Mouse (Mus musculus): Measurements from ENCODE around the gene Pkdcc. TPM values are rescaled to one million over a fixed set of nuclear protein-coding genes. Genes with fewer than 3 reads are reported as not detected.

Pkdcc gene
- total RNA-seq (2021): 10 to 100 TPM; 34.7 to 37.8 TPM
- long read RNA-seq, experiment 1, transcript Pkdcc-204 (7 exons, 2,446 nt): major isoform, 25 of 31 reads
- long read RNA-seq, experiment 1, partial matches to known transcripts: 3 of 31 reads
- long read RNA-seq, experiment 1, other reads (novel, unspliced or antisense): 3 of 31 reads
- long read RNA-seq, experiment 2, transcript Pkdcc-204 (7 exons, 2,446 nt): major isoform, 13 of 19 reads
- long read RNA-seq, experiment 2, partial matches to known transcripts: 2 of 19 reads
- long read RNA-seq, experiment 2, other reads (novel, unspliced or antisense): 4 of 19 reads

- intact Hi-C loops (cut with DNase I): loop anchor here (5.0 kb wide), 1 partner anchor 93 kb away; no protein-coding TSS in a partner anchor
- DNase-seq: peak; percentile 94 to 97
Observed at GRCm38 (mm10) chr17:83214674-83215528, at the start of gene Pkdcc. Gene Pkdcc, plus strand, starts transcription at chr17:83215292.

- DNase-seq: peak in 1 of 2 experiments; percentile 16
- intact Hi-C loops (cut with DNase I): no loop called here
Observed at GRCm38 (mm10) chr17:83166195-83166594, 48.9 kb upstream of the Pkdcc start.

- no peak for DNase-seq
- intact Hi-C loops (cut with DNase I): no loop called here
Observed at GRCm38 (mm10) chr17:83176146-83176545, 38.9 kb upstream of the Pkdcc start.

- intact Hi-C loops (cut with DNase I): no loop called here
- DNase-seq: no peak
Observed at GRCm38 (mm10) chr17:83178483-83179150, 36.5 kb upstream of the Pkdcc start.

GRCm38 (mm10) chr17:83179151-83179531 lies 36.0 kb upstream of the Pkdcc start:
- intact Hi-C loops (cut with DNase I): no loop called here
- no peak for DNase-seq

GRCm38 (mm10) chr17:83179569-83179968 lies 35.5 kb upstream of the Pkdcc start:
- intact Hi-C loops (cut with DNase I): no loop called here
- no peak for DNase-seq

- intact Hi-C loops (cut with DNase I): no loop called here
- no peak for DNase-seq
Observed at GRCm38 (mm10) chr17:83181086-83181485, 34.0 kb upstream of the Pkdcc start.

- DNase-seq: no peak
- intact Hi-C loops (cut with DNase I): no loop called here
Observed at GRCm38 (mm10) chr17:83181592-83181991, 33.5 kb upstream of the Pkdcc start.

GRCm38 (mm10) chr17:83182061-83182664 lies 32.9 kb upstream of the Pkdcc start:
- intact Hi-C loops (cut with DNase I): no loop called here
- no peak for DNase-seq

- intact Hi-C loops (cut with DNase I): no loop called here
- no peak for DNase-seq
Observed at GRCm38 (mm10) chr17:83182780-83183179, 32.3 kb upstream of the Pkdcc start.

- intact Hi-C loops (cut with DNase I): no loop called here
- DNase-seq: no peak
Observed at GRCm38 (mm10) chr17:83187751-83188565, 27.1 kb upstream of the Pkdcc start.

GRCm38 (mm10) chr17:83190810-83191209 lies 24.3 kb upstream of the Pkdcc start:
- intact Hi-C loops (cut with DNase I): no loop called here

GRCm38 (mm10) chr17:83194491-83194890 lies 20.6 kb upstream of the Pkdcc start:
- intact Hi-C loops (cut with DNase I): no loop called here
- DNase-seq: no peak

More at GRCm38 (mm10) chr17:83190810-83191209, 24.3 kb upstream of the Pkdcc start:
- DNase-seq: no peak

GRCm38 (mm10) chr17:83197361-83197923 lies 17.6 kb upstream of the Pkdcc start:
- intact Hi-C loops (cut with DNase I): no loop called here

GRCm38 (mm10) chr17:83200469-83200868 lies 14.6 kb upstream of the Pkdcc start:
- no peak for DNase-seq
- intact Hi-C loops (cut with DNase I): no loop called here

More at GRCm38 (mm10) chr17:83197361-83197923, 17.6 kb upstream of the Pkdcc start:
- DNase-seq: no peak

- intact Hi-C loops (cut with DNase I): no loop called here
- DNase-seq: no peak
Observed at GRCm38 (mm10) chr17:83201257-83201656, 13.8 kb upstream of the Pkdcc start.

- intact Hi-C loops (cut with DNase I): no loop called here
Observed at GRCm38 (mm10) chr17:83203692-83204383, 11.3 kb upstream of the Pkdcc start.

GRCm38 (mm10) chr17:83207296-83207695 lies 7.8 kb upstream of the Pkdcc start:
- intact Hi-C loops (cut with DNase I): no loop called here
- no peak for DNase-seq

More at GRCm38 (mm10) chr17:83203692-83204383, 11.3 kb upstream of the Pkdcc start:
- no peak for DNase-seq

- no peak for DNase-seq
- intact Hi-C loops (cut with DNase I): no loop called here
Observed at GRCm38 (mm10) chr17:83208455-83208854, 6.6 kb upstream of the Pkdcc start.

Data from heart, postnatal 14 days (tissue).